Mouse (Mus musculus): Measurements from ENCODE around the gene Olfr876. TPM values are rescaled to one million over a fixed set of nuclear protein-coding genes. Genes with fewer than 3 reads are reported as not detected.

Gene Olfr876
- polyA plus RNA-seq, 1 experiment from 2014 or later = not detected

DNA sequence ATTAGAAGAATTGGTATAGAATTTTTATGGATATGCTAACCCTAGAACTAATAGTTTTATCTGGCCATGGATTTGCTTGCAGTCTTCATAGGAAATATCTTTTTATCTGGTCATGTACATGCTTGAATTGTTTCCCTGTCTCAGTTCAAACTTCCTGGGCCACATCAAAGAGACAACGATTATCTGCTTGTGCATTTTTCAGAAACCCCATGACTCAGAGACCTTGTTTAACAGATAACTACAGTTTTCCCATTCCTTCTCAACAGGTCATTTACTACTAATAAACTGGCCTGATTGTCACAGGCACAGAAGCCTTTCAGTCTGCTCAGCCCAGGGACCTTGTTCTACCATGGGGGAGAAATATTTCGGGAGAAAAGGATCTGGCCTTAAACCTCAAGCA lies 16.4 kb upstream of the Olfr876 start:
- no peaks in the 10 kb centered on the region for H3K9me3 ChIP-seq (ENCODE audit: low read length)
- no peak overlapping the region for H3K27ac ChIP-seq (ENCODE audit: low read length)
- WGBS = 59% methylated on average over 2 of the region's 2 CpGs
- DNase-seq (ENCODE audit: low spot score) (no peak), ATAC-seq (no peak)
- TF ChIP-seq EP300 (IDR thresholded peaks at IDR 0.05) (no peak), CTCF (IDR thresholded peaks at IDR 0.05) (no peak)
- H3K4me1 ChIP-seq (ENCODE audit: insufficient read depth, low read depth, low read length) = no peaks in the 10 kb centered on the region
- H3K4me3 ChIP-seq (ENCODE audit: low read depth, low read length) = no peak overlapping the region
- H3K36me3 ChIP-seq (ENCODE audit: insufficient read depth, low read length) = no peaks in the 10 kb centered on the region
- no peak overlapping the region for H3K9ac ChIP-seq (replicated peaks; ENCODE audit: low read depth)
- H3K4me2 ChIP-seq (replicated peaks; ENCODE audit: low read depth, low read length) = no peak overlapping the region
- H3K27me3 ChIP-seq (replicated peaks; ENCODE audit: insufficient read depth, low read length) = no peaks in the 10 kb centered on the region

DNA sequence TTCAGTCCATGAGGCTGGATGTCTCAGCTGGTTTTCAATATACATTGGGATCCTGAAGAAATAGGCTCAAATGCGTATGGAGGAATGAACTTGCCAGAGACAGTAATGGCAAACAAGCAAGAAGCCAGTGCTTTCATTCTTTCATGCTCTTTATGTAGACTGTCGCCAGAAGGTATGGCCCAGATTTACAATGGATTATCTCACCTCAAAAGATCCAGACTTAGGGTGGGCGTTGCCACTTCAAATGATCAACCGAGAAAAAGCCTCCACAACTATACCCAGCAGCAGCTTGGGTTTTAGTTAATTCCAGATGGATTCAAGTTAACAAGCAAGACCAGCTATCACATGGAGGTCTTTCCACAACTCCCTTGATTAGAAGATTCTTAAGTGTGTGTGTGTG lies 776 bp upstream of the Olfr876 start:
- DNase-seq (ENCODE audit: low spot score) = no peak
- Histone ChIP-seq H3K27ac (ENCODE audit: low read length) (no peak overlapping the region), H3K4me3 (ENCODE audit: low read depth, low read length) (no peak overlapping the region), H3K4me2 (replicated peaks; ENCODE audit: low read depth, low read length) (no peak overlapping the region), H3K27me3 (replicated peaks; ENCODE audit: insufficient read depth, low read length) (no peaks in the 10 kb centered on the region), H3K9me3 (ENCODE audit: low read length) (no peaks in the 10 kb centered on the region), H3K9ac (replicated peaks; ENCODE audit: low read depth) (no peak overlapping the region), H3K36me3 (ENCODE audit: insufficient read depth, low read length) (no peaks in the 10 kb centered on the region), H3K4me1 (ENCODE audit: insufficient read depth, low read depth, low read length) (no peaks in the 10 kb centered on the region)
- TF ChIP-seq EP300 (IDR thresholded peaks at IDR 0.05) (no peak), CTCF (IDR thresholded peaks at IDR 0.05) (no peak)
- ATAC-seq = no peak
- WGBS = 83% methylated on average over 4 of the region's 4 CpGs

DNA sequence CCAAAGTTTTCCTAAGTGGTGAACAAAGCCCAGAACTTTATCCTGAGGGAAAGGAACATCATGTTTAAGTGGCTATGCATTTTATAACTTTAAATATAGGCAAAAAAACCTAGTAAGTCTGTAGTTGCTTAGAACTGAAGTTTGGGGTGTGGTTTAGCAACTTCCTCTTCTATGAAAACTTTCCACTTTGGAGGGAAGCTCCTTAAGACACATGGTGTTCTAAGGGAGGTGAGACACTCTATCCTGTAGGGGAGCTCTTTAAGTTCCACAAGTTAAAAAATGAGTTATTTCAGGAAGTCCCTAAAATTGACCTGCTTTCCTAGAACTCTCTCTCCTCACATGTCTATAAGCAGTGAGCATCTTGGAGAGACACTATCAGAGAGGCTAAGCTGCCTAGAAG lies 4.4 kb downstream of the Olfr876 start:
- TF ChIP-seq CTCF (IDR thresholded peaks at IDR 0.05) (no peak), EP300 (IDR thresholded peaks at IDR 0.05) (no peak)
- no peaks in the 10 kb centered on the region for H3K4me1 ChIP-seq (ENCODE audit: insufficient read depth, low read depth, low read length)
- H3K9ac ChIP-seq (replicated peaks; ENCODE audit: low read depth) = no peak overlapping the region
- no peak overlapping the region for H3K27ac ChIP-seq (ENCODE audit: low read length)
- DNase-seq (ENCODE audit: low spot score) (no peak), ATAC-seq (no peak)
- H3K36me3 ChIP-seq (ENCODE audit: insufficient read depth, low read length) = no peaks in the 10 kb centered on the region
- H3K4me3 ChIP-seq (ENCODE audit: low read depth, low read length) = no peak overlapping the region
- H3K9me3 ChIP-seq (ENCODE audit: low read length) = no peaks in the 10 kb centered on the region
- H3K27me3 ChIP-seq (replicated peaks; ENCODE audit: insufficient read depth, low read length) = no peaks in the 10 kb centered on the region
- H3K4me2 ChIP-seq (replicated peaks; ENCODE audit: low read depth, low read length) = no peak overlapping the region

DNA sequence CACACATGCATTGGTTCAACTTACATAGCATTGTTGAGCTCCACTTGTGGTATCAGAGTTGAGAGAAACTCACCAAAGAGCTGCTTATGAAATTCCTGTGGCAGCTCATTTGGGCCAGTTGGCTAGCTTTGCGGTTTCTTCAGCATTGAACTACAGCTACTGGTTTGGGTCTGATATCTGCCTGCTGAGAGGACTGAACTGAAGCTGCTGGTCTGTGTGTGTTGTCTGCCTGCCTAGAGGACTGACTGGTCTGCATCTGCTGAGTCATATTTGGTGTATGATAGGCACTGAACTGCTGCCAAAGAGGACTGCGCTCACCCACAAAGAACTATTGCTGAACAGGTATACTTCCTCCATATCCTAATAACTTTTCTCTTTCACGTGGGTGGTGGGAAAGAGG lies 5.6 kb downstream of the Olfr876 start:
- DNase-seq (ENCODE audit: low spot score) (no peak), ATAC-seq (no peak)
- Histone ChIP-seq H3K36me3 (ENCODE audit: insufficient read depth, low read length) (no peaks in the 10 kb centered on the region), H3K9me3 (ENCODE audit: low read length) (no peaks in the 10 kb centered on the region), H3K27ac (ENCODE audit: low read length) (no peak overlapping the region), H3K4me2 (replicated peaks; ENCODE audit: low read depth, low read length) (no peak overlapping the region), H3K4me1 (ENCODE audit: insufficient read depth, low read depth, low read length) (no peaks in the 10 kb centered on the region), H3K4me3 (ENCODE audit: low read depth, low read length) (no peak overlapping the region), H3K9ac (replicated peaks; ENCODE audit: low read depth) (no peak overlapping the region), H3K27me3 (replicated peaks; ENCODE audit: insufficient read depth, low read length) (no peaks in the 10 kb centered on the region)
- 76% methylated on average over 3 of the region's 3 CpGs for WGBS
- no peak for TF ChIP-seq CTCF (IDR thresholded peaks at IDR 0.05)
- TF ChIP-seq EP300 (IDR thresholded peaks at IDR 0.05) = no peak

DNA sequence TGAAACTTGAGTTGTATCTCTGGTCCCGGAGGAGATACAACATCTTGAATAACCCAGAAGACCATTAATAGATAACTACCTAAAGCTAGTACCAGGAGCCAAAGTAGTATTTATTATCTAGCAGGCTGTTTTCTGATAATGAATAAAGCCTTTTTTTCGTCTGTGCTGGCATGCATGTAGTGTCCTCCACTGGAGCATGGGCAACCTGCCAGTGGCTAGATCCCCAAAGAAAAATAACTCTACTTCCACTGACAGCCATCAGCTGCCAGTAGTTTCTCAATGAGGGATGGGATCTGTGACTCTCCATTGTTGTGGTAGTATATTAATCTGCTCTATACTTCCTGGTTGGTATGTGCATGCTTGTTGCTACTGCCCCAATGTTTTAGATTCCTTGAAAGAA lies 6.1 kb downstream of the Olfr876 start:
- no peak overlapping the region for H3K27ac ChIP-seq (ENCODE audit: low read length)
- no peaks in the 10 kb centered on the region for H3K4me1 ChIP-seq (ENCODE audit: insufficient read depth, low read depth, low read length)
- 52% methylated on average over 2 of the region's 2 CpGs for WGBS
- no peak overlapping the region for H3K9ac ChIP-seq (replicated peaks; ENCODE audit: low read depth)
- no peak for TF ChIP-seq EP300 (IDR thresholded peaks at IDR 0.05)
- TF ChIP-seq CTCF (IDR thresholded peaks at IDR 0.05) = no peak
- no peak overlapping the region for H3K4me3 ChIP-seq (ENCODE audit: low read depth, low read length)
- no peaks in the 10 kb centered on the region for H3K36me3 ChIP-seq (ENCODE audit: insufficient read depth, low read length)
- H3K4me2 ChIP-seq (replicated peaks; ENCODE audit: low read depth, low read length) = no peak overlapping the region
- no peaks in the 10 kb centered on the region for H3K9me3 ChIP-seq (ENCODE audit: low read length)
- no peaks in the 10 kb centered on the region for H3K27me3 ChIP-seq (replicated peaks; ENCODE audit: insufficient read depth, low read length)
- DNase-seq (ENCODE audit: low spot score) (no peak), ATAC-seq (no peak)

DNA sequence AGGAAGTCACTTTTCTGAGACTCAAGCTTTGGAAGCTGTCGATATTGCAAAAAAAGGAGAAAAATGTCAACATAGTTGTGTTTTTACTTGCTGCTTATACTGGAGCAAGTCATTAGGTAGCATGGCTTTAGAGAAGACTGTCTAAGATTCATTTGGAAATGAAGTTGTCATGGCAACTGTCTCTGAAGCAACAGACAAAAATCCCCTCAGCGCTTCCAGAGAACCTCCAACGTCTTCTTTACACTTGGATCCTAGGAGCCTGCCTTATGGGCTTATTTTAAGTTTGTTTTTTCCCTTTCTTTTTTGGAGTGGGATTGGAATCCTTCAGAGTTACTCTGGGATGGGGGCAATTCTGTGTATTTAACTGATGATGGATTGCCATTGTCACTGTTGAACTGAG lies 11.9 kb downstream of the Olfr876 start:
- Histone ChIP-seq H3K4me1 (ENCODE audit: insufficient read depth, low read depth, low read length) (no peaks in the 10 kb centered on the region), H3K9me3 (ENCODE audit: low read length) (no peaks in the 10 kb centered on the region), H3K27me3 (replicated peaks; ENCODE audit: insufficient read depth, low read length) (no peaks in the 10 kb centered on the region), H3K4me3 (ENCODE audit: low read depth, low read length) (no peak overlapping the region), H3K4me2 (replicated peaks; ENCODE audit: low read depth, low read length) (no peak overlapping the region), H3K27ac (ENCODE audit: low read length) (no peak overlapping the region), H3K9ac (replicated peaks; ENCODE audit: low read depth) (no peak overlapping the region), H3K36me3 (ENCODE audit: insufficient read depth, low read length) (no peaks in the 10 kb centered on the region)
- 84% methylated on average over 3 of the region's 3 CpGs for WGBS
- DNase-seq (ENCODE audit: low spot score) (no peak), ATAC-seq (no peak)
- no peak for TF ChIP-seq EP300 (IDR thresholded peaks at IDR 0.05)
- TF ChIP-seq CTCF (IDR thresholded peaks at IDR 0.05) = no peak

DNA sequence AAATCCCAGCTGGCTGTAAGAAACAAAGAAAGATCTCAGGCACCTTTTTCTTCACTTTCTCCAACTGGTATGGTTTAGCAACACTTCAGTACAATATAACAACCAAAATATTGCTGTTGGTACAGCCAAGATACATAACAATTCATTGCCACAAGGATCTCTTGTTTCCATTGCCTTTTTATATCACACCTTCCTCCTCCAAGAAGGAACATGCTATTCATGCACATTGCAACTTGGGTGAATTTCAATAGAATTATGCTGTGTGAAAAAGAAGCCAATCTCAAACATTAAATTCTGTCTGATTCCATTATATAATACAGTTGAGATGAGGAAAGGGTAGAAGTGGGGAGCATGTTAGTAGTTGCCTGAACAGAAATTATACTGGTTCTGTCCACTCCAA lies 27.1 kb downstream of the Olfr876 start:
- no peak overlapping the region for H3K9ac ChIP-seq (replicated peaks; ENCODE audit: low read depth)
- DNase-seq (ENCODE audit: low spot score) (no peak), ATAC-seq (no peak)

More for the DNA sequence above, 27.1 kb downstream of the Olfr876 start:
- no peaks in the 10 kb centered on the region for H3K36me3 ChIP-seq (ENCODE audit: insufficient read depth, low read length)
- TF ChIP-seq CTCF (IDR thresholded peaks at IDR 0.05) = no peak
- TF ChIP-seq EP300 (IDR thresholded peaks at IDR 0.05) = no peak
- no peak overlapping the region for H3K4me2 ChIP-seq (replicated peaks; ENCODE audit: low read depth, low read length)
- no peaks in the 10 kb centered on the region for H3K27me3 ChIP-seq (replicated peaks; ENCODE audit: insufficient read depth, low read length)
- H3K27ac ChIP-seq (ENCODE audit: low read length) = no peak overlapping the region
- H3K4me3 ChIP-seq (ENCODE audit: low read depth, low read length) = no peak overlapping the region
- H3K4me1 ChIP-seq (ENCODE audit: insufficient read depth, low read depth, low read length) = no peaks in the 10 kb centered on the region
- H3K9me3 ChIP-seq (ENCODE audit: low read length) = no peaks in the 10 kb centered on the region

Measured in lung, postnatal 0 days (tissue).